Mouse (Mus musculus) cerebellum, postnatal 14 days (tissue): ENCODE measurements around the gene Ifitm7.
"Not testable (repeated sequence)": the region's sequence is repeated elsewhere in the genome, so short reads cannot be mapped to it uniquely, and the experiment has no call there.

Source experiments
- DNase-seq, 2 experiments: peaks; one replicate each; pipeline ENCODE4 v3.0.0; 2021; ENCODE audit warnings: mixed read lengths in 2 of 2

The Ifitm7 gene

DNA sequence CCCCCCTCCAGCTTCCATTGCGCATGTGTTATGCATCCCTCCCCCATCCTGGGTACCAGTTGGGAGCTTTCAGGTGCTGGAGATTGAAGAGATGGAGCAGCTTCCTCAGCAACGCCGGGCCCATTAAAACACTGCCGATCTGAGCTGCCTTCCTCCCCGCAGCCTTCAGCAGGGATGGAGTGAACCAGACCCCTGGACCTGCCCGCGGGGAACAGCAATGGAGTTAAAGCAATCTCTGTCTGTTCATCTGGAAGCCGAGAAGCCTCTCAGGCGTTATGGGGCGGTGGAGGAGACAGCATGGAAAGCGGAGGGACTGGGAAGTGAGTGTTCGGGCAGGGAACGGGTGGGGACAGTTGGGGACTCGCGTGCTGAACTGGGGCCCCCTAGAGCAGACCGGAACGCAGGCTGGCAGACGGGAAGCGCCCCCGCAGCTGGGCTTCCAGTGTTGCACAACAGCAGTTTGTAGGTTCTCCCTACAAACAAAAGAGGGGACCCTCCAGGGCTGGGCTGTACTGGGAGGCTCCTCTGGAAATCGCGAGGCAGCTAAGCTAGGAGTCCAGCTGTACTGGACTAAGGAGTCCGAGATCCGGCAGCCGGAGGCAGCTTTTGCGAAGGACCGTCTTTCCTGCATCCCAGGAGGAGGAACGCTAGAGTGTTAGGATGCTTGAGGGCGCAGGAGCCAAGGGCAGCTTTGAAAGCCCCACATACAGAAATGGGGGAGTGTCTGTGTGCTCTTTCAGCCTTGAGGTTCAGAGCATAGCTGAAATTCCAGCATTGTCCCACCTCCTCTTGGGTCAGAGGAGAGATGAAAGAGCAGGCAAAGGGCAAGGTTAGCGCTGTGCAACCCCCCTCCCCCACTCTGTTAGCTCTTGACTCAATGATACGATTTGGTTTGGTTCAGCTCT is at the start of gene Ifitm7, which contains the start of gene 2900011O08Rik:
Ifitm7 (minus strand) TSS at position 315 of the 905 bp plus-strand sequence.
2900011O08Rik (plus strand) TSS at position 31 of the 905 bp plus-strand sequence.
- DNase-seq, result peak; percentile 67 to 74

- DNase-seq, result no peak
Observed at GRCm38 (mm10) chr16:14033076-14033475, 46.4 kb upstream of the Ifitm7 start.

GRCm38 (mm10) chr16:14030650-14031049 is 44.0 kb upstream of the Ifitm7 start:
- no peak for DNase-seq

- DNase-seq, result no peak
Observed at GRCm38 (mm10) chr16:14029851-14030250, 43.2 kb upstream of the Ifitm7 start.

GRCm38 (mm10) chr16:14029072-14029471 is 42.4 kb upstream of the Ifitm7 start:
- no peak for DNase-seq

- DNase-seq, result no peak
Observed at GRCm38 (mm10) chr16:14025091-14025990, 38.7 kb upstream of the Ifitm7 start.

- DNase-seq, result no peak
Observed at GRCm38 (mm10) chr16:14021166-14021822, 34.6 kb upstream of the Ifitm7 start.

GRCm38 (mm10) chr16:14017306-14017705 is 30.6 kb upstream of the Ifitm7 start:
- no peak for DNase-seq

DNA sequence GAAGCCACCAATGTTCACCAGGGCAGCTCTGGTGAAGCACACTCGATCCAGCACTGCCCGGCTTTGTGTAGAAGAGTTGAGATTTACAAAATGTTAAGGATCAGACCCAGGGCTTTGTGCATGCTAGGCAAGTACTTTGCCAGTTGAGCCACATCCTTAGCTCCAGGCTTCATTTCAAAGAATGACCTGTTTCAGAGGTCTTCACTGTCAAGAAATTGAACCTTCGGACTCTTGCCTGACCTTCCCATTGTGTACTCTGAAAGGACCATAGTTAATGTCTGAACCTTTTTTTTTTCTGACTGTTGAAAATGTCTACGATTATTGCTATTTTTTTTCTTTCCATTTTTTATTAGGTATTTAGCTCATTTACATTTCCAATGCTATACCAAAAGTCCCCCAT is 23.3 kb upstream of the Ifitm7 start:
- DNase-seq, result no peak

GRCm38 (mm10) chr16:14008708-14009107 is 22.0 kb upstream of the Ifitm7 start:
- no peak for DNase-seq

DNA sequence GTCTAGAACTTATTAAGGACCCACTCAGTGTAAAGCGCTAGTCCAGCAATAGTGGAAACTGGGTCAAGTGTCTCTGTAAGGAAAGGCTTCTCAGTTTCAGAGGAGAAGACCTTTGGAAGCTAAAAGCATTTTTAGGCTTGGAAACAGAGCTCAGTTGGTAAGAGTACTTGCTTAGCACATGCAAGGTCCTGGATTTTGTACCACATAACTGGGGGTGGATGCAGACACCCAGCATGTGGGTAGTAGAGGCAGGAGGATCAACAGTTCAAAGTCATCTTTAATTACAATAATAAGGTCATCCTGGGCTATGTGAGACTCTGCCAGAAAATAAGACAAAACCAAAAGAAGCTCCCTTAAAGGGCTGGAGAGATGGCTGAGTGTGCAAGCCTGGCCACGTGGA is 21.4 kb upstream of the Ifitm7 start:
- DNase-seq, result no peak

GRCm38 (mm10) chr16:14005266-14005665 is 18.6 kb upstream of the Ifitm7 start:
- peak; percentile 11 to 25 for DNase-seq

- no peak for DNase-seq
Observed at GRCm38 (mm10) chr16:14004726-14005125, 18.0 kb upstream of the Ifitm7 start.

DNA sequence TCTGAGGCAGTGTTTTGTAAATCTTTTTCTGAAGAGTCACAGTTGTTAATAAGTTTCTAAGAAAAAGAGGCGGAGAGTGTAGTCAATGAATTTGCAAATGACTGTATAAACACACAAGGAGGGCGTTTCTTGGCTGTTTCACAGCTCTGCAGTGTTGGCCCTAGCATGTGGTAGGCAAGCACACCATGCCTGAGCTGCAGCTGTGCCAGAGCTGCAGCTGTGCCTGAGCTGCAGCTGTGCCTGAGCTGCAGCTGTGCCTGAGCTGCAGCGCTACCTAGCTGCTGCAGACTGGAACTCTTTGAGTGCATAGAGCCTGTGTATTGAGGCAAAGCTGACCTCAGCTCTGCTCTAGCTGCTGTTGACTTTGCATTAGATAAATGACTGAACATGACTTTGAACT is 17.5 kb upstream of the Ifitm7 start:
- no peak for DNase-seq

DNA sequence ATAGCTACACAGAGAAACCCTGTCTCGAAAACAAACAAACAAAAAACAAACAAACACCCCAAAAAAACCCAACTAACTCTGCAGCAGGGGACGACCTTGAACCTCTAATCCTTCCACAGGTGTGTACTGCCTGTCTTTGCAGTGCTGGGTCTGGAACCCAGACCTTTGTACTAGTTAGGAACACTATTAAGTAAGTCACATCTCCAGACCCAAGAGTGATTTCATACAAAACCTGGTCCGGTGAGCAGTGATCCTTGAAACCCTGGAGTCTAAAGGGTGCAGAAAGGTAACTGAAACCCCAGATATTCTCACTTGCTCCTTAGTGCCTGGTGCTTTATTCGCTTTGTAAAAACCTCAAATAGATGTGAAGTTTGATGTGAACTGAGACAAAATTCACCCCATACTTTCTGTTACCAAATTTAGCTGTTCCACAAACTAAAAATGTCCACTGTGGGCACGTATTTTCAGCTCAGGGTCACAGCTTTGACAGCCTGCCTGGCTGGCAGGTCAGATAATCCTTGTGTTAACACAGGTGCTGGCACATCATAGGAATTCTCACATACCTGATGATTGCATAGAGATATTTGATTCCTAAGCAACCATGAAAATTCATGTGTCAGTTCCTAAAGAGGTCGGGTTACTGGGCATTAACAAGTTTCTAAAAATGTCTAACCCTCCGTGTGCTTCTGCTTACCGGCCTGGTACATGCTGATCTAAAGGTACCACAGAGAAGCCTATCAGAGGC is 16.9 kb upstream of the Ifitm7 start:
- DNase-seq, result no peak

DNA sequence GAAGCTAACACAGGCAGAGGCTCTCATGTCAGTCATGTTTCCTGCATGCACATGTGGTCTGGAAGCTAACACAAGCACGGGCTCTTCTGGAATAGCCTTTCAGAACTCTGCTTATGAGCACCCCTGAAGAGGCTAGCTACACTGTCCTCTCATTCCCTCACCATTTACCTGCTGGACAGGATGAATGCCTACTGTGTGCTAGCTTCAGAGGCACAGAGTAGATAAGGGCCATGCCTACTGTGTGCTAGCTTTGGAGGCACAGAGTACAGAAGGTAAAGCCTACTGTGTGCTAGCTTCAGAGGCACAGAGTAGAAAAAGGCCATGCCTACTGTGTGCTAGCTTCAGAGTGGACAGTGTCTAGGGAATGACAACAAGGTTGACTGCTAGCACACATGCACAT is 7.8 kb upstream of the Ifitm7 start:
- DNase-seq, result no peak

DNA sequence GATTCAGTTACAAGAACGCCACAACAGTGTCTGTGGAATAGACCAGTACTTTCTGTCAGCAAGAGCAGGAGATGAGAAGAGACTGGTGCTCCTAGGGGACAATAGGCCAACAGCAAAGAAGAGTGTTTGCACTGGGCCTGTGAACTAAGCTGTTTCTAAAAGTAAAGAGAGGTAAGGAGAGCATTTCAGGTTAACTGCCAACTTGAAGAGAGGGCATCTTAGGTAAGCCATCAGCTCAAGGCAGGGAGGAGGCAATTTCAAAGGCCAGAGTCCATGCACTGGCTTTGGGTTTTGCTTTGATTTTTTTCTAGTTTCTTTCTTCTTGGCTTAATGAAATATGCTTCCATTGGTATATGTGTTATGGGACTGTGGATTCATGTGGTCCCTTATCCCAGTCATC is 7.4 kb upstream of the Ifitm7 start:
- DNase-seq, result no peak

DNA sequence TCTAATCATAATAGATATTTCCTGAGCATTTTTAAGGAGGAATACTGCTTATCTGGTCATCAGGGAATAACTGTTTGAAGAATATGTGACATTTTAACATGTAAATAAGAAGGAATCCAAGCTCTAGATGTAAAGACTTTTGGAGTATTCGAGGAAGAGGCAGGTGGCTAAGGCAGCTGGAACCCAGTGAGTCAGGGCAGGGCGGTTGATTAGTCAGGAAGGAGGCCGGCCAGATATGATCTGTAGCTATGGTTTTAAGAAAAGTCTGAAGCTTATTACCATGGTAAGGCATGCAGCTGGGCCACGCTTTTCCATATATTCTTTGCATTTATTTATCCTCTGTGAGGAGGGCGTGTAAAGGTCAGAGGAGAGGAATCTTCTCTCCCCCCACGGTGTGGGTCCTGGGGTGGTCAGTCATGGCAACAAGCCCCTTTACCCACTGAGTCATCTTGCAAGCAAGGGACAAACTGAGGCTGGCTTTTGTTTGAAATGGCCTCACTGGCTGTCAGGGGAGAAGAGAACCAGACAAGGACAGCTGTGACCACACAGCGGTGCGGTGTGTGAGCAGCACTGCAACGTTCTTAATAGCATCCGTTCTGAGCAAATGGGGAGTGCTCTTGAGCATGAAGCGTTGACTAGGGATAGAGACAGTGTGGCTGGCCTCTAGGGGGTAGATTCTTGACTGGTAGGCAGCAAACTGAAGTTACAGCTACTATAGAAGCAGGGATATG is 6.0 kb upstream of the Ifitm7 start:
- no peak for DNase-seq

DNA sequence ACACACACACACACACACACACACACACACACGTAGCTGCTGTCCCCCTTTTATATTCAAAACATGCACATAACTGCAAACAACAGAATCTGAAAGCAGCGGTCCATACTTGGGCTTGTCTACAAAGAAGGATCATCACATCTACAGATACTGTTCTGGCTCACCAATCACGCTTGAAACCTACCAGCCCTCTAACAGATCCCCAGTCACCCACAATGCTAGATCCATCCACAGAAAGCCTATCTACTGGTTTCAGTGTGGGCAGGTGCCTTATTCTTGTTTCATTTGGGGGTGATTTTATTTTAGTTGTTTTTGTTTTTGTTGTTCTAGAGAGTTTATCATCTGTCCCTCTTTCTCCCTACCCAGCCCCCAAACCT is 503 bp downstream of the Ifitm7 start:
- DNase-seq, result no peak

DNA sequence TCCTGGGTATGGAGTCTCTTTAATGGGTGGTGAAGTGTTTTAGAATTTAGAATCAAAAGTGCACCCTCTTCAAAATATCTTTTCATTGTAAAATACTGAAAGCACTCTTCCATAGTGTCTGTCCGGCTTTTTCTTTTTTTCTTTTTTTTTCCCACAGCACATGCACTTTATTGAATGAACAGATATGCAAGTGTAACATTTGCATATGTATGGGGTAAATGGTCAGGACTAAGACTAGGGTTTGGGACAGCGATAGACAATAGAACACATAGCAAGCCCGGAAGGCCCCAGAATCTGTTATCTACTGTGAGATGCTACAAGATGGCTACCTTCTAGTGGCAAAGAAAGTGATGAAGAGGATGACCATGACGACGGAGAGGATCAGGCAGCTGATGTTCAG is 3.5 kb downstream of the Ifitm7 start:
- no peak for DNase-seq

DNA sequence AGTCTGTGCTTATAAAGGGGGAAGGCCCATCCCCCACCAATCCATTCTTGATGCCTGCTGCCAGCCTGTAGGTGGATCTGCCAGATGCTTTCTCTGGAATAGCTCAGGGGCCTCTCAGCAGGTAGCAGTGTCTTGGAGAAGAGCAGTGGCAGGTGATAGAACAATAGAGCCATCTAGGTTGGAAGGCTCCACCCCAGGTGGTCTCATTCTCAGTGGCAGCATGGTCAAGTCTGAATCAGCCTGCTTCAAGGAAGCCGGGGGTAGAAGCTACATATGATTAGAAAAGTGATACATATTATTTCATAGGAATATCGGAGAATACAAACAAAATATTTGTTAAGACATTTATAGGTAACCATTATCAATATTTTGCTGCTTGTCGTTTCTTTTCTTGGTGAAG is 5.0 kb downstream of the Ifitm7 start:
- not testable (repeated sequence) for DNase-seq

- not testable (repeated sequence) for DNase-seq
Observed at GRCm38 (mm10) chr16:13977026-13977425, 9.7 kb downstream of the Ifitm7 start.
